Mouse (Mus musculus): Measurements from ENCODE around the gene Dnah17. TPM values are rescaled to one million over a fixed set of nuclear protein-coding genes. Genes with fewer than 3 reads are reported as not detected.

The Dnah17 gene
- polyA plus RNA-seq, 1 experiment, result 0.16 TPM

DNA sequence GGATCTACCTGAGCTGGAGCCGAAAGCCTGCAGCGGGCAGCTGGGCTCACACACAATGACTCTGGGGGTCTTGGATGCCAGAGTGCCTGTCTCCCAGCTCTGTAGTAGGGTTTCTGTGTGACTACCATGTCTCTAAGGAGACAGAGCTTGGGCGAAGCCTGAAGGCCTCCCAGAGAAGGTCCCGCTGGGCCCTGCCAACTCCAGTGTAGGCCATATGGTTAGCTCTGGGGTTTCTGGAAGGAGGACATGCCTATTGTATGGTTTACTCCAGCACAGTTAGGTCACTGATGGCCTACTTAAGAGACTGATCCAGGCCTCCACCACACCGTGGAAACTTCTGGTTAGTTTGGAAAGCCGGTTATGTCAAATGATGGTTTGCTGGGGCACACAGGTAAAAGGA lies 7.9 kb upstream of the Dnah17 start:
- no peak overlapping the region for H3ac ChIP-seq (ENCODE audit: control insufficient read depth, insufficient read length)
- H3K4me2 ChIP-seq (ENCODE audit: low read depth), result no peak overlapping the region
- TF ChIP-seq CEBPB (IDR thresholded peaks at IDR 0.05; ENCODE audit: insufficient read depth, poor library complexity, severe bottlenecking), result no peak
- no peak for TF ChIP-seq MYOG (IDR thresholded peaks at IDR 0.05; ENCODE audit: control insufficient read depth in 1 of 3, insufficient read depth in 1 of 3, insufficient read length in 2 of 3, low read depth in 2 of 3)
- TF ChIP-seq SRF (IDR thresholded peaks at IDR 0.05; ENCODE audit: control insufficient read depth, insufficient read length, low read depth), result no peak
- no peak for TF ChIP-seq POLR2A (IDR thresholded peaks at IDR 0.05; ENCODE audit: insufficient read length, low read depth)
- no peak for TF ChIP-seq TCF3 (IDR thresholded peaks at IDR 0.05; ENCODE audit: insufficient read length, low read depth)
- no peak for TF ChIP-seq MYOD1 (IDR thresholded peaks at IDR 0.05; ENCODE audit: control insufficient read depth in 1 of 3, insufficient read length in 2 of 3, low read depth in 2 of 3)
- no peak for TF ChIP-seq USF1 (IDR thresholded peaks at IDR 0.05; ENCODE audit: low read depth)
- no peak for TF ChIP-seq POLR2AphosphoS2 (IDR thresholded peaks at IDR 0.05; ENCODE audit: insufficient read length, low read depth)
- no peak for TF ChIP-seq REST (IDR thresholded peaks at IDR 0.05; ENCODE audit: insufficient read depth, insufficient read length)
- TF ChIP-seq E2F4 (IDR thresholded peaks at IDR 0.05; ENCODE audit: insufficient read depth), result no peak
- H3K27me3 ChIP-seq (ENCODE audit: control insufficient read depth, insufficient read depth, insufficient read length), result no peaks in the 10 kb centered on the region
- H3K79me2 ChIP-seq (ENCODE audit: control insufficient read depth, insufficient read depth), result no peaks in the 10 kb centered on the region
- no peaks in the 10 kb centered on the region for H3K36me3 ChIP-seq (ENCODE audit: control insufficient read depth, insufficient read depth)
- no peak overlapping the region for H3K4me3 ChIP-seq

DNA sequence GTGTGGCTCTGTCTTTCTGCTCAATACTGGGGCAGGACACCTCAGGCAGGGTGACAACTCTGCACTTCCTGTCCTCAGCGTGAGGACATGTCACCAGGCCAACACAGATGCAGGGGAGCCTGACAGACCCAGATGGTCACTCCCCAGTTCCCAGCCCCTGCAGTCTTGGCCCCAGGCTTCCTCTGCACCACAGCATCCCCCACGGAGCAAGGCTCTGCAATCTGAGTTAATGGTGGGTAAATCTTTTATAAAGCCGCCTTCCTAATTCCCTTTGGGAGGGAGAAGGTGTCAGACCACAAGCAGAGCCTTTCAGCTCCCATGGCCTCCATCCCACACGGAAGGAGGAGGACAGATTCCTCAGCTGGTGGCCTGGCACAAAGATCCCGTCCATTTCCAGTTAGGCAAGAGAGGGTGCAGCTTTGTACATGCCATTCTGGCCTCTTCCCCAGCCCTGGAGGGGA lies 5.8 kb upstream of the Dnah17 start:
- TF ChIP-seq CEBPB (IDR thresholded peaks at IDR 0.05; ENCODE audit: insufficient read depth, poor library complexity, severe bottlenecking) (no peak), SRF (IDR thresholded peaks at IDR 0.05; ENCODE audit: control insufficient read depth, insufficient read length, low read depth) (no peak), POLR2AphosphoS2 (IDR thresholded peaks at IDR 0.05; ENCODE audit: insufficient read length, low read depth) (no peak)
- H3K4me3 ChIP-seq, result no peak overlapping the region
- no peak overlapping the region for H3K4me2 ChIP-seq (ENCODE audit: low read depth)
- H3ac ChIP-seq (ENCODE audit: control insufficient read depth, insufficient read length), result no peak overlapping the region
- H3K36me3 ChIP-seq (ENCODE audit: control insufficient read depth, insufficient read depth), result no peaks in the 10 kb centered on the region
- H3K79me2 ChIP-seq (ENCODE audit: control insufficient read depth, insufficient read depth), result no peaks in the 10 kb centered on the region
- no peaks in the 10 kb centered on the region for H3K27me3 ChIP-seq (ENCODE audit: control insufficient read depth, insufficient read depth, insufficient read length)

- H3K4me3 ChIP-seq, result no peak overlapping the region
Measured at GRCm38 (mm10) chr11:118135271-118135670, 4.8 kb upstream of the Dnah17 start.

GRCm38 (mm10) chr11:118133752-118134169 lies 3.3 kb upstream of the Dnah17 start:
- Histone ChIP-seq H3K27me3 (ENCODE audit: control insufficient read depth, insufficient read depth, insufficient read length) (no peaks in the 10 kb centered on the region), H3K4me3 (no peak overlapping the region), H3K79me2 (ENCODE audit: control insufficient read depth, insufficient read depth) (no peaks in the 10 kb centered on the region), H3K4me2 (ENCODE audit: low read depth) (no peak overlapping the region), H3K36me3 (ENCODE audit: control insufficient read depth, insufficient read depth) (no peaks in the 10 kb centered on the region), H3ac (ENCODE audit: control insufficient read depth, insufficient read length) (no peak overlapping the region)
- TF ChIP-seq REST (IDR thresholded peaks at IDR 0.05; ENCODE audit: insufficient read depth, insufficient read length), result no peak
- no peak for TF ChIP-seq E2F4 (IDR thresholded peaks at IDR 0.05; ENCODE audit: insufficient read depth)
- no peak for TF ChIP-seq MAX (IDR thresholded peaks at IDR 0.05; ENCODE audit: low read depth)
- no peak for TF ChIP-seq POLR2AphosphoS2 (IDR thresholded peaks at IDR 0.05; ENCODE audit: insufficient read length, low read depth)
- TF ChIP-seq MYOD1 (IDR thresholded peaks at IDR 0.05; ENCODE audit: control insufficient read depth in 1 of 3, insufficient read length in 2 of 3, low read depth in 2 of 3), result peak in 1 of 3 experiments; percentile 37
- TF ChIP-seq TCF12 (IDR thresholded peaks at IDR 0.05; ENCODE audit: insufficient read depth, poor library complexity, severe bottlenecking), result no peak
- TF ChIP-seq MYOG (IDR thresholded peaks at IDR 0.05; ENCODE audit: control insufficient read depth in 1 of 3, insufficient read depth in 1 of 3, insufficient read length in 2 of 3, low read depth in 2 of 3), result no peak

More at GRCm38 (mm10) chr11:118135271-118135670, 4.8 kb upstream of the Dnah17 start:
- Histone ChIP-seq H3K27me3 (ENCODE audit: control insufficient read depth, insufficient read depth, insufficient read length) (no peaks in the 10 kb centered on the region), H3K4me2 (ENCODE audit: low read depth) (no peak overlapping the region), H3K36me3 (ENCODE audit: control insufficient read depth, insufficient read depth) (no peaks in the 10 kb centered on the region), H3ac (ENCODE audit: control insufficient read depth, insufficient read length) (no peak overlapping the region), H3K79me2 (ENCODE audit: control insufficient read depth, insufficient read depth) (no peaks in the 10 kb centered on the region)
- no peak for TF ChIP-seq MYOG (IDR thresholded peaks at IDR 0.05; ENCODE audit: control insufficient read depth in 1 of 3, insufficient read depth in 1 of 3, insufficient read length in 2 of 3, low read depth in 2 of 3)
- TF ChIP-seq POLR2AphosphoS2 (IDR thresholded peaks at IDR 0.05; ENCODE audit: insufficient read length, low read depth), result no peak
- TF ChIP-seq POLR2A (IDR thresholded peaks at IDR 0.05; ENCODE audit: insufficient read length, low read depth), result no peak
- no peak for TF ChIP-seq CEBPB (IDR thresholded peaks at IDR 0.05; ENCODE audit: insufficient read depth, poor library complexity, severe bottlenecking)
- TF ChIP-seq REST (IDR thresholded peaks at IDR 0.05; ENCODE audit: insufficient read depth, insufficient read length), result no peak
- TF ChIP-seq MAX (IDR thresholded peaks at IDR 0.05; ENCODE audit: low read depth), result no peak
- no peak for TF ChIP-seq TCF12 (IDR thresholded peaks at IDR 0.05; ENCODE audit: insufficient read depth, poor library complexity, severe bottlenecking)

- Histone ChIP-seq H3K27me3 (ENCODE audit: control insufficient read depth, insufficient read depth, insufficient read length) (no peaks in the 10 kb centered on the region), H3K79me2 (ENCODE audit: control insufficient read depth, insufficient read depth) (no peaks in the 10 kb centered on the region), H3K36me3 (ENCODE audit: control insufficient read depth, insufficient read depth) (no peaks in the 10 kb centered on the region), H3ac (ENCODE audit: control insufficient read depth, insufficient read length) (no peak overlapping the region), H3K4me2 (ENCODE audit: low read depth) (no peak overlapping the region), H3K4me3 (no peak overlapping the region)
- peak; percentile 72 for TF ChIP-seq USF1 (IDR thresholded peaks at IDR 0.05; ENCODE audit: low read depth)
- TF ChIP-seq POLR2AphosphoS2 (IDR thresholded peaks at IDR 0.05; ENCODE audit: insufficient read length, low read depth), result no peak
Measured at GRCm38 (mm10) chr11:118133133-118133751, 2.8 kb upstream of the Dnah17 start.
